Mouse (Mus musculus): ENCODE data around the gene Plac9b. TPM values are rescaled to one million over a fixed set of nuclear protein-coding genes. Genes with fewer than 3 reads are reported as not detected.
"Not testable (repeated sequence)": the region's sequence is repeated elsewhere in the genome, so short reads cannot be mapped to it uniquely, and the experiment has no call there.

The Plac9b gene
- polyA plus RNA-seq, 1 experiment from 2014 or later = 1.2 TPM

DNA sequence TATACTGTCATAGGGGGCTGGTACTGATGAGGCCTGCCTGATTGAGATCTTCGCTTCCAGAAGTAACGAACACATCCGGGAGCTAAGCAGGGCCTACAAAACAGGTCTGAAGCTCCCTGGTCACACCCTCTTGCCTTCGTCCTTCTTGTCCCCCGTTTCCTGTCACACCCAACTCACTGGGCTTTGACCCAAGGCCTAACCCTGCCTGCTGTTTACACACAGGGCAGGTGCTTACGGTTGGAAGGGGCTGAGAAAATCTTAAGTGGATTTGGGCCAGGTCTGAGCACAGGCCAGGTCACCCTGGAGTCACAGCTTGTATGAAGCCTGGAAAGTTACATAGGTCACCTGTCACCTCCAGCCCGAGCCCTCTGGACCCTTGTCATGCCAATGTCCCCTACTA is 26.2 kb downstream of the Plac9b start:
- WGBS = no CpG with 5 or more reads among the region's 7 CpGs
- H3K9me3 ChIP-seq = not testable (repeated sequence)

DNA sequence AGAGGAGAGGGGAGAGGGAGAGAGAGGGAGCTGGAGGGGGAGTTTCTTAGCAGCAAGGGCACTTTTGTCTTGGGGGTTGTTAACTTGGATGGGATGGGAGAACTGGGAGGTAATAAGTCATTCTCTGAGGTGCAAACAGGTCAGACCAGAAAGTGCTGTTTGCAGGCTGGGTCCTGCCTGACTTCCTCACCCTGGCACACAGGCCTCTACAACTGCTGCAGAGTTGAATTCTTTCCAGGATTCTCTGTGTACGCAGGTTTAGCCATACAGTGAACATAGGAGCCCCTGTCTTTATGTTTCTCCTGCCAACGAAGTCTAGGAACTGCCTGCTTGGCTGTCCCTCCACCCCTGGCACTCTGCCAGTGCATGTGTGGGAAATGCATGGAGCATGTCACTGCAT is 35.2 kb downstream of the Plac9b start:
- H3K27ac ChIP-seq; H3K27me3 ChIP-seq (ENCODE audit: insufficient read depth, poor library complexity, severe bottlenecking); H3K4me1 ChIP-seq (replicated peaks); H3K36me3 ChIP-seq; DNase-seq (ENCODE audit: low spot score); H3K4me3 ChIP-seq; H3K9me3 ChIP-seq: not testable (repeated sequence)
- WGBS = no CpG with 5 or more reads among the region's 2 CpGs

More for the DNA sequence above, 26.2 kb downstream of the Plac9b start:
- DNase-seq (ENCODE audit: low spot score); H3K27me3 ChIP-seq (ENCODE audit: insufficient read depth, poor library complexity, severe bottlenecking); H3K36me3 ChIP-seq; H3K4me3 ChIP-seq; H3K4me1 ChIP-seq (replicated peaks); H3K27ac ChIP-seq: not testable (repeated sequence)

DNA sequence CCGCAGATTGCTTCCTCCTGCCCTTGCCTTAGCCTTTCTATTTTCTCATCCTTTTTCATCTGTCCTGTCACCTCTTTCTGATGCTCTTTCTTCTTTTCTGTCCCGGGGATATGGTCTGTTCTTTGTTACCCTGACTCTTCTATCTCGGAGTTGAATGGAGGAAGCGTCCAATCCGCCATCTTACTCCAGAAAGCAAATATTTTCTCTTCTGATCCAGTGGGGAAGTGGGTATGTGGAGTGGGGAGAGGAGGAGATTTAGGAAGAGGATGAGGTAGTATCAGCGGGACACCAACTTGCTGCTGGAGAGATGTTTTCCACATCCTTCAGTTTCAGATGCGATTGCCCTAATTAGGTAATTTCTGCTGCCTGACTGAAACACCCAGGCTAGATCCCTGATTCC is 63.2 kb downstream of the Plac9b start:
- H3K9me3 ChIP-seq = not testable (repeated sequence)

DNA sequence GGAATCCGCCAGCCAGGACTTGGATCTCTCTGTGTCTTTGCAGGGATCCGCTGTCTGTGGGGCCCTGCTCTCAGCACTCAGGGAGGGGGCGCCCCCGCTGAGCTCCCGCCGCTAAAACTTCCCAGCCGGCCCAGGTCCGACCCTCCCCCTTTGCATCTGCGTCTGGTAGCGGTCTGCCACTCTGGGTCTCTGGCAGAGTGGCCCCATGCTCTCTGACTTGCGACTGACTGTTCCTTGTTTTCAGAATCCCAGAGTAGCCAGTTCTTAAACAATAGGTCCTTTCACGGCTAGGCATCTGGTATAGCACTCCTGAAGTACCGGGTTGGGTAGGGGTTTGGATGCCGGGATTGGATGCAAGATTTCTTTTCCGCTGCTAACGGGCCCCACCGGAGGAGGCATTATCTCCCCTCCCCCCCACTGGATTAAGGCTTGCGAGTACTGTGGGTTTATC is 63.7 kb downstream of the Plac9b start:
- H3K4me3 ChIP-seq; H3K27ac ChIP-seq; H3K27me3 ChIP-seq (ENCODE audit: insufficient read depth, poor library complexity, severe bottlenecking); H3K9me3 ChIP-seq; H3K36me3 ChIP-seq; DNase-seq (ENCODE audit: low spot score); H3K4me1 ChIP-seq (replicated peaks): not testable (repeated sequence)
- no CpG with 5 or more reads among the region's 18 CpGs for WGBS

More for the DNA sequence above, 63.2 kb downstream of the Plac9b start:
- H3K36me3 ChIP-seq; H3K4me3 ChIP-seq; H3K27me3 ChIP-seq (ENCODE audit: insufficient read depth, poor library complexity, severe bottlenecking); H3K27ac ChIP-seq; H3K4me1 ChIP-seq (replicated peaks); DNase-seq (ENCODE audit: low spot score): not testable (repeated sequence)
- WGBS = no CpG with 5 or more reads among the region's 7 CpGs

DNA sequence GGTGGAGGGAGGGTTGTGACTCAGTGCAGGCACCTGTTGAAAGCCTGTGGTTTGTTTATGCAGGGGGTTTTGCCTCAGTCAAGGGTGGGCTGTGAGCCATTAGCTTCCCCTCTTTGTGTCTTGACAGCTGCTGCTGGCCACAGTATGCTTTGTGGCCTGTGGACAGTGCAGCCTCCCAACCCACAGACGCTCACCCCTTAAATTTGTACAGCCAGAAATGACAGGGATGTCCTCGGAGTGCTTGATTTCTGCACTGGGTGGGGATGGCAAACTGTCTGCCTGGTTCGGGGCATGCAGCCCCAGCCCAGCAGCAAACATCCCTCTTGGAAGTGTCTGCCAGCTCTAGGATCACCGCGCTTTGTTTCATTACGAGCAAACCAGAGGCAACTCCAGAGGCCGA is 64.1 kb downstream of the Plac9b start, which contains the start of gene Duxbl2:
TSS of gene Duxbl2 (plus strand) at position 200 of the 400 bp plus-strand sequence.
- not testable (repeated sequence) for H3K27me3 ChIP-seq (ENCODE audit: insufficient read depth, poor library complexity, severe bottlenecking); H3K4me3 ChIP-seq; H3K4me1 ChIP-seq (replicated peaks); H3K36me3 ChIP-seq; DNase-seq (ENCODE audit: low spot score); H3K9me3 ChIP-seq; H3K27ac ChIP-seq
- no CpG with 5 or more reads among the region's 7 CpGs for WGBS

Other genes starting within 250 kb of the Plac9b start
- gene Cphx1, start 244.2 kb downstream of the Plac9b start, polyA plus RNA-seq (2016; fragmentation: Nextera tagmentation; extraction: Ambion mirVana) = not detected in 2 replicates
- gene Duxbl1, start 203.9 kb downstream of the Plac9b start, polyA plus RNA-seq (2016; fragmentation: Nextera tagmentation; extraction: Ambion mirVana) = 4.6 and 4.7 TPM in 2 replicates
- 0.93 TPM in 1 of 2 replicates, not detected in the other for gene Gm9780, start 139.8 kb downstream of the Plac9b start, polyA plus RNA-seq (2016; fragmentation: Nextera tagmentation; extraction: Ambion mirVana)
- gene Tmem254c, start 115.1 kb downstream of the Plac9b start, polyA plus RNA-seq (2016; fragmentation: Nextera tagmentation; extraction: Ambion mirVana) = 18.4 and 22.4 TPM in 2 replicates
- gene Cphx2, start 101.0 kb downstream of the Plac9b start, polyA plus RNA-seq (2016; fragmentation: Nextera tagmentation; extraction: Ambion mirVana) = not detected in 2 replicates
- gene Cphx3, start 100.2 kb downstream of the Plac9b start, polyA plus RNA-seq (2016; fragmentation: Nextera tagmentation; extraction: Ambion mirVana) = not detected in 2 replicates
- not detected in 2 replicates for gene Duxbl2, start 64.1 kb downstream of the Plac9b start, polyA plus RNA-seq (2016; fragmentation: Nextera tagmentation; extraction: Ambion mirVana)
- gene Tmem254b, start 24.6 kb upstream of the Plac9b start, polyA plus RNA-seq (2016; fragmentation: Nextera tagmentation; extraction: Ambion mirVana) = 19.0 and 22.2 TPM in 2 replicates
- gene Duxbl3, start 75.5 kb upstream of the Plac9b start, polyA plus RNA-seq (2016; fragmentation: Nextera tagmentation; extraction: Ambion mirVana) = 5.7 and 6.3 TPM in 2 replicates